Mouse (Mus musculus): ENCODE results near the gene Tmprss11d.

DNA sequence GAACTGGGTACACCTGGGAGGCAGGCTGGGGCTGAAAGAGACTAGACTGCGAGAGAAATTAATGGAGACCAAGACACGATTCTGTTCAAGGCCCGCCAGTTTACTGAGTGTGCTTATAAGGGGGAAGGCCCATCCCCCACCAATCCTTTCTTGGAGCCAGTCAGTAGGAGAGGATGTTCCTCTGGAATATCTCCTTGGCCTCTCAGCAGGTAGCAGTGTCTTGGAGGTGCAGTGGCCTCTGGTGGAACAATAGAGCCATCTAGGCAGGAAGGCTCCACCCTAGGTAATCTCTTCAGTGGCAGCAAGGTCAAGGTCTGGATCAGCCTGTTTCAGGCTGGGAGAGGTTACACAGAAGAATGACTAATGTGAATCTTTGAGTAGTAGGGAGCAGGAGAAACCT is 34.0 kb upstream of the Tmprss11d start:
- no peak for TF ChIP-seq CTCF (IDR thresholded peaks at IDR 0.05; ENCODE audit: control insufficient read depth, insufficient read depth, low read length)
- TF ChIP-seq POLR2A (IDR thresholded peaks at IDR 0.05; ENCODE audit: borderline replicate concordance, control insufficient read depth, low read depth, low read length): no peak
